Mouse (Mus musculus) thymus, postnatal 10 days (tissue): ENCODE data around the gene Gm43518.

Experiments
- DNase-seq, 2 experiments: peaks; one replicate each; pipeline ENCODE4 v3.0.0; 2021; ENCODE audit warnings: low spot score in 2 of 2

Gene Gm43518

GRCm38 (mm10) chr5:123927118-123927517, at the start of gene Gm43518:
Gm43518 (plus strand) TSS chr5:123927418.
- DNase-seq, result no peak

- no peak for DNase-seq
Measured at GRCm38 (mm10) chr5:123878056-123878455, 49.2 kb upstream of the Gm43518 start.

GRCm38 (mm10) chr5:123879928-123880327, 47.3 kb upstream of the Gm43518 start, which contains the start of gene Hcar1:
Hcar1 (minus strand) TSS chr5:123880020.
- no peak for DNase-seq

- DNase-seq, result no peak
Measured at GRCm38 (mm10) chr5:123880778-123881177, 46.4 kb upstream of the Gm43518 start.

- DNase-seq, result no peak
Measured at GRCm38 (mm10) chr5:123883891-123884290, 43.3 kb upstream of the Gm43518 start.

- no peak for DNase-seq
Measured at GRCm38 (mm10) chr5:123884332-123884731, 42.9 kb upstream of the Gm43518 start.

- no peak for DNase-seq
Measured at GRCm38 (mm10) chr5:123886365-123886764, 40.9 kb upstream of the Gm43518 start.

GRCm38 (mm10) chr5:123890312-123890711, 36.9 kb upstream of the Gm43518 start:
- no peak for DNase-seq

GRCm38 (mm10) chr5:123890987-123891386, 36.2 kb upstream of the Gm43518 start:
- no peak for DNase-seq

GRCm38 (mm10) chr5:123891669-123892068, 35.5 kb upstream of the Gm43518 start:
- peak in 1 of 2 experiments; percentile 73 for DNase-seq

- no peak for DNase-seq
Measured at GRCm38 (mm10) chr5:123893520-123893919, 33.7 kb upstream of the Gm43518 start.

- DNase-seq, result no peak
Measured at GRCm38 (mm10) chr5:123896395-123896794, 30.8 kb upstream of the Gm43518 start.

GRCm38 (mm10) chr5:123897352-123897751, 29.9 kb upstream of the Gm43518 start:
- no peak for DNase-seq

- DNase-seq, result no peak
Measured at GRCm38 (mm10) chr5:123904059-123904672, 23.1 kb upstream of the Gm43518 start.

- no peak for DNase-seq
Measured at GRCm38 (mm10) chr5:123906146-123906975, 20.9 kb upstream of the Gm43518 start.

- peak; percentile 99 to 100 for DNase-seq
Measured at GRCm38 (mm10) chr5:123906976-123907630, 20.1 kb upstream of the Gm43518 start, which contains the start of gene Denr. Denr (plus strand) TSS chr5:123907175.

- no peak for DNase-seq
Measured at GRCm38 (mm10) chr5:123907631-123907977, 19.6 kb upstream of the Gm43518 start.

- no peak for DNase-seq
Measured at GRCm38 (mm10) chr5:123914852-123915251, 12.4 kb upstream of the Gm43518 start.

GRCm38 (mm10) chr5:123922112-123922511, 5.1 kb upstream of the Gm43518 start:
- no peak for DNase-seq

GRCm38 (mm10) chr5:123930508-123930989, 3.3 kb downstream of the Gm43518 start, which contains the start of gene Ccdc62:
Ccdc62 (plus strand) TSS chr5:123930679.
- peak; percentile 84 to 91 for DNase-seq

- DNase-seq, result no peak
Measured at GRCm38 (mm10) chr5:123931131-123931530, 3.9 kb downstream of the Gm43518 start.

- no peak for DNase-seq
Measured at GRCm38 (mm10) chr5:123932927-123933326, 5.7 kb downstream of the Gm43518 start.
